Mouse (Mus musculus) skeletal muscle tissue, adult 2 months (tissue): ENCODE data around the gene Plekha3.

ENCODE experiments used
- DNase-seq: peaks from one replicate; pipeline ENCODE4 v3.0.0-alpha.2; 2012; ENCODE audit warnings: low read depth, low spot score

Plekha3 gene

GRCm38 (mm10) chr2:76674725-76675427 is at the start of gene Plekha3:
TSS of gene Plekha3 (plus strand) at chr2:76675281.
- DNase-seq = peak; percentile 55

GRCm38 (mm10) chr2:76630293-76630692 is 44.8 kb upstream of the Plekha3 start:
- DNase-seq = no peak

DNA sequence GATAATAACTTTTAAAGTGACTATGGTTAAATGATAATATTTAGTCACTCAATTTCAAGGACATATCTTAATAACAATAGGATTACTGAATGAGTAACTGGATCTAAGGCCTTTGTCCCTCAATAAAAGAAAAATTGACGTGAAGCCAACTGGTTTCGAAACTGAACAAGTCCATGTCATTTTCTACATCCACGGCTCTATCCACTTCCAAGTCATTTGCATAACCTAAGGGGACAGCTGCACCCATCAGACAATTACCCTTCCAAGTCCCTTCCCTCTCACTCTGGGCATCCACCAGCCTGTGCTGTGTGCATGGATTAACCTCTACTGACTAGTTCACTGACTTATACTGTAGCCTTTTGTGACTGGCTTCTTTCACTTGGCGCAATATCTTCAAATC is 43.5 kb upstream of the Plekha3 start:
- DNase-seq = no peak

GRCm38 (mm10) chr2:76639637-76640036 is 35.4 kb upstream of the Plekha3 start:
- no peak for DNase-seq

DNA sequence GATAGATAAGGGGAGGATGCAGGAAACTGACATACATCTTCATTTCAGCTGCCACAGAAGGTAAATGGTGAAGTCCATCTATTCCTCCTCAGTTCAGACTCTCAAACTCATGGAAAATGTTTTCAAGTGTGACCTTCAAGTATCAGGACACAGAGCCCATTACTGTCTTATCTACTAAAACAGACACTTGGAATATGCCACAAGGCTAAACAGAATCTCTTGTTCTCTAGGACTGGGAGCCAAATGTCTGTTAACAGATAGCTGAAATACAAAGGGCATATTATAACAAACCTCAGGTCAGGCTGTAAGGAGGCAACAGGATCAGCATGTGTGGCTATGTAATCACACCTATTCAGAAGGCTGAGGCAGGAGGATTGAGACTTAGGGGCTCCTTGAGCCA is 31.3 kb upstream of the Plekha3 start:
- DNase-seq = no peak

DNA sequence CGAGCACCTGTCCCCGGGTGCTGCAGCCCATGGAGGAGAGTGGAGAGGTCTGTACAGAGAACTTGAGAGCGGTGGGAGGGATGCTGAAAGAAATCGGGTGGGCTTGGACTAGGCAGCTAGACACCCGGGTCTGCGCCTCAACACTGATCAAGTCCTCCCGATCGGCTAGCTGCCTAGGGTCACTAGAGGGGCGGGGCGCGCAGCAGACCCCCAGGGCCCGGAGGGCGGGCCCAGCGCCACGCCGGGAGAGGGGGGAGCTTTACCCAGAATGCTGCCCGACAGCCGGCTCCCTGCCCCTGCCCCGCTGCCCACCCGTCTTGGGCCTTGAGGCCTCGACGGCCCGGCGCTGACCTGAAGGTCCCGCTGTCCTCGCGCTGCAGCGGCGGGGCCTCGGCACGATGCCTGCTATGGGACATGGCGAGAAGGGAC is 27.6 kb upstream of the Plekha3 start:
- peak; percentile 9 for DNase-seq

- peak; percentile 96 for DNase-seq
Observed at GRCm38 (mm10) chr2:76647883-76648570, 27.1 kb upstream of the Plekha3 start, which contains the start of the genes Prkra and Pjvk. TSS of gene Prkra (minus strand) at chr2:76648015. TSS of gene Pjvk (plus strand) at chr2:76648476.

DNA sequence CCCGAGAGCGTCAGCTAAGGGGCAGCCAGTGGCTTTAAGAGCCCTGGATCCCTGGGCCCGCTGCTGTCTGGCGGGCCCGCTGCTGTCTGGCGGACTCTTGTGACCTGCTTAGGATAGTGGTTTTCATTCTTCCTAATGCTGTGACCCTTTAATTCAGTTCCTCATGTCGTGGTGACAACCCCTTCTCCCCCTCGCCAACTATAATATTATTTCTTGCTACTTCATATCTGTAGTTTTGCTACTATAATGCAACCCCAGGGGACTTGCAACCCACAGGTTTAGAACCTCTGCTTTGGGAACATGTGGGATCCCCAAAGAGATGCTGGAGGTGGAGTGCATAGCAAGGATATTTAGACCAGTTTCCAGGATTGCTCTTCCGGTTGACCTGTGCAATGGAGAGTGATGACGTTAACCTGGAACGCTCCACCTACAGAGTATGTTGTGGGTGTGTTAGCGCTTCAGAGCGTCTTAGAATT is 26.4 kb upstream of the Plekha3 start:
- no peak for DNase-seq

DNA sequence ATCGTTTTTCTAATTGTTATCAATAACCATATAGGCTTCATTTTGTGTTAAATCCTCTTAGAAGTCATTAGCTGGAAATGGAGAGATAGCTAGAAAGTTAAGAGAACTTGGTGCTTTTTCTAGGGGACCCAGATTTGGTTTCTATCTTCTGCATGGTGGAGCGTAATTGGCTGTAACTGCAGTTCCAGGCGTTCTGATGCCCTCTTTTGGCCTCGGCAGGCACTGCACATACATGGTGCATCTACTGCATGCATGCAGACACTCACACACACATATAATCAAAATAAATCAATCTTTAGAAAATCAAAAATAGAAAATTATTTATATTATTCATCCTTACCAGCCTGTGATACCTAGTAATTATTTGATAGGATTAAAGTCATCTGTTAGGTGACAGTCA is 22.0 kb upstream of the Plekha3 start:
- no peak for DNase-seq

- no peak for DNase-seq
Observed at GRCm38 (mm10) chr2:76654646-76655045, 20.4 kb upstream of the Plekha3 start.

- no peak for DNase-seq
Observed at GRCm38 (mm10) chr2:76655444-76655843, 19.6 kb upstream of the Plekha3 start.

GRCm38 (mm10) chr2:76655982-76656381 is 19.1 kb upstream of the Plekha3 start:
- no peak for DNase-seq

DNA sequence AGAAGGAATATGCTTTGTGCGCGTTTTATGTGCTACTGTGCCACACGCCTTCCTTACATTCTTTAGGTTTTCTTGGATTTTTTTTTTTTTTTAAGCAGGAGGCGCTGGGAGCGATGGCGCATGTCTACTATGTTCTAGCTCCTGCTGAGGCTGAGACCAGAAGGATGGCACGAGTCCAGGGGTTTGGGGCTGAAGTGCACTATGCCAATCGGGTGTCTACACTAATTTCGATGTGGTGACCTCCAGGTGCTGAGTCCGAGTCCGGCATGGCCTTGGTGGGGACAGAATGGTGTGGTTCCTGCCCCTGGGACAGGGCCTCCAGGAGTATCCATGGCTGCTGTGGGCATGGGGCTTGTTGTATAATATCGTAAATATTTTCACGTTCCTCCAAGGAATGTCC is 16.5 kb upstream of the Plekha3 start:
- DNase-seq = no peak

GRCm38 (mm10) chr2:76659419-76659818 is 15.7 kb upstream of the Plekha3 start:
- DNase-seq = no peak

GRCm38 (mm10) chr2:76665531-76665930 is 9.6 kb upstream of the Plekha3 start:
- DNase-seq = no peak

- no peak for DNase-seq
Observed at GRCm38 (mm10) chr2:76667200-76667599, 7.9 kb upstream of the Plekha3 start.

GRCm38 (mm10) chr2:76671641-76672040 is 3.4 kb upstream of the Plekha3 start:
- DNase-seq = no peak

DNA sequence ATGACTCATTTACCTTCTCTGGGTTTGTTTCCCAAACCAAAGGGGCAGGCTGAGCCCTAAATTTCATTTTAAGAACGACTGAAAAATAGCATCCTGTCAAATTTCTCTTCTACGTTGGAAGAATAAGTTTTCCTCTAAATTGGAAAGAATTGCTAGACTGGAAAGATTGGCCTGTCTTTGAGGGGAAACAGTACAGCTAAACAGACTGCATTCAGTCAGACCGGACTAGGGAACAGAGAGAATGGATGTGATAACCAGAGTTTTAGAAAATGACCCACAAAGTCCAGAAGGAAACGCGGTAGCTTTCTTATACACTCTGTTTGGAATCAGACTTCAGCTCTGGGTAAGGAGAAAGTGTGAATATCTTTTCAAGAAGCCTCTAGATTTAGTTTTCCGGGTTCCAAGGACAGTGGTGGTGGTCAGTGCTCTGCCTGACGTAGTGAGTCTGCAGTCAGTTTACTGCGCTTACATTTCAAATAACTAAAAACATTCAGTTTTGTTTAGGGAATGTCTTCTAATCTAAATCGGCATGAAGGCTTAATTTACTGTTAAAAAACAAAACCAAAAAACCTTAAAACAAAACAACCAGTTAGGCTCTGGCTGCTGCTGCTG is 2.8 kb upstream of the Plekha3 start:
- DNase-seq = no peak

DNA sequence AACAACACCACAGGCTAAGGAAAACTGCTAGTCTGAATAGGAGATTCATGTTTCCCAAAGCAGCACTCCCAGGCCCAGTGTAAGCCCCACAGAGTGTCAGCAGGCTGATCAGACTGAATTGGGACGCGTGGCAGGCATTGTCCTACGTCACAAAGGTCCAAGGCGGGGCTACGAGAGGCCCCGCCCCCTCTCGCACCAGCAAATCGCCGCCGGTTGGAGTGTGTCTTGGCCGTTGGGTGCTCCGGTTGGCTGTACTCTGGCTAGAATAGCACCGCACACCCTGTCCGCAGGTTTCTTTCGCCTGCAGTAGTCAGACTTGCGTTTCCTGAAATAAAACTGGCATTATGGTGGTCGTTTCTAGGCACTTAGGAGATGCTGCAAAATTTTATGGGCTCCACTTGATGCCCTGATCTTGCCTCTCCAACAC is 2.1 kb upstream of the Plekha3 start, which contains the start of gene Fkbp7:
Gene Fkbp7 (minus strand): TSS at position 151 of the 427 bp plus-strand sequence.
- peak; percentile 89 for DNase-seq

- no peak for DNase-seq
Observed at GRCm38 (mm10) chr2:76673472-76674081, 1.5 kb upstream of the Plekha3 start.

- no peak for DNase-seq
Observed at GRCm38 (mm10) chr2:76675451-76675850, 370 bp downstream of the Plekha3 start.

DNA sequence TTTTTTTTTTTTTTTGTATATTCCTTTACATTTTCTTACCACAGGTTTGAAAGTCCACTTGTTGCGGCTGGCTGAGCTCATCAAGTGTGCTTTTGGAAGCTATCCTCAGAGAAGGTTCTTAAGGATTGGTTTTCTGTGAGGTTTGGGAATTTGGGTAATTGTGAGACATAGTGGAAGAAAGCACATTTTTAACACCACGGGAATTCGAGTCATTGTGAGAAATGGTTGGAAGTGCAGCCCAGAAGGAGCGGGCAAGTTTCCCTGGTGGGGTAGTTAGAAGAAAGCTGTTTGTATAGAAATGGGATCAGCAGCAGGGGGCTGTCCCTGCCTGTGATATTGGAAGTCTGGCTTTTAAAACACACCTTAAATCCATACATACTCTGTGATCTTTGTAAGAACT is 868 bp downstream of the Plekha3 start:
- no peak for DNase-seq
